ENCODE assay signal across 8 mouse cellular contexts in the genomic region with DNA sequence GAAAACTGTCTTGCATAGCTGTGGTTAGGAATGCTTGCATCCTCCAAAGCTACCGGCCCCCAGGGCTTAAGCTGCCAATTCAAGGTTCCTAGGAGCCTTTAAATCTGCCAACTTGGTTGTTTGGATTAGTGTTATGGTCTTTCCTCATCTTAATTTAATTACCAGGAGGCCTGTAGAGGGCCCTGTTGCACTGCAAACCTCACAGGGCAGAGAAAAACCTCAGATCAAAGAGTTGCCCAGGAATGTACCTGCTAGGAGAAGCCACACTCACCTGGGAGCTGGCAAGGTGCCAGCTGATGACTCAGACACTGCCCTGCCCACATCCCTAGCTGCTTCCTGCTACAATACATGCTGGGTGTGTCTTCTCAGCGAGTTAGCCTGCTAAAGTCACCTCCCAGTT. TPM values are rescaled to one million over a fixed set of nuclear protein-coding genes. Genes with fewer than 3 reads are reported as not detected.
DNase-seq lines count a peak whose midpoint lies in the region; ATAC-seq lines count a peak whose summit lies in the region.

No protein-coding gene starts in this region.

- no peak overlapping the region for H3K4me2 ChIP-seq in kidney, embryonic 16.5 days (replicated peaks; ENCODE audit: low read depth, low read length)
- no peak overlapping the region for H3K4me2 ChIP-seq in midbrain, embryonic 14.5 days (ENCODE audit: low read length)

- no peaks in the 10 kb centered on the region for H3K27me3 ChIP-seq in kidney, embryonic 16.5 days (ENCODE audit: insufficient read depth, low read length)
- no peaks in the 10 kb centered on the region for H3K27me3 ChIP-seq in midbrain, embryonic 14.5 days (ENCODE audit: control insufficient read depth, insufficient read depth, low read length)

- H3K9ac ChIP-seq in kidney, embryonic 16.5 days (replicated peaks; ENCODE audit: low read length), result no peak overlapping the region
- no peak overlapping the region for H3K9ac ChIP-seq in midbrain, embryonic 14.5 days (replicated peaks; ENCODE audit: low read length)

- WGBS in kidney, embryonic 16.5 days, result 5% methylated on average over 2 of the region's 2 CpGs
- 32% methylated on average over 2 of the region's 2 CpGs for WGBS in midbrain, embryonic 14.5 days

- no peak overlapping the region for H3K4me3 ChIP-seq in kidney, embryonic 16.5 days (ENCODE audit: low read length)
- H3K4me3 ChIP-seq in midbrain, embryonic 14.5 days (replicated peaks; ENCODE audit: low read depth, low read length), result no peak overlapping the region

- no peak for ATAC-seq in cerebellum, adult (ENCODE audit: insufficient number of reproducible peaks, low FRiP score, low TSS enrichment)
- peak; percentile 45; the same call in 1 of the 2 replicates for ATAC-seq in common myeloid progenitor, adult 5-6 weeks (replicated peaks; ENCODE audit: low read depth, poor library complexity, severe bottlenecking)
- peak; percentile 71 for ATAC-seq in kidney, embryonic 16.5 days (ENCODE audit: low FRiP score, low TSS enrichment)
- peak; percentile 50 for ATAC-seq in megakaryocyte progenitor cell, adult 5-6 weeks (replicated peaks; ENCODE audit: poor library complexity)
- ATAC-seq in midbrain, embryonic 14.5 days (ENCODE audit: low FRiP score, low TSS enrichment), result no peak

- H3K9me3 ChIP-seq in kidney, embryonic 16.5 days (ENCODE audit: low read length), result no peaks in the 10 kb centered on the region
- no peaks in the 10 kb centered on the region for H3K9me3 ChIP-seq in midbrain, embryonic 14.5 days (ENCODE audit: control insufficient read depth, low read length)

- H3K36me3 ChIP-seq in kidney, embryonic 16.5 days (ENCODE audit: insufficient read depth, low read length), result no peaks in the 10 kb centered on the region
- H3K36me3 ChIP-seq in midbrain, embryonic 14.5 days (ENCODE audit: control insufficient read depth, insufficient read depth, low read length), result no peaks in the 10 kb centered on the region

- H3K27ac ChIP-seq in kidney, embryonic 16.5 days (ENCODE audit: low read length), result no peak overlapping the region
- H3K27ac ChIP-seq in midbrain, embryonic 14.5 days (replicated peaks; ENCODE audit: low read depth, low read length), result no peak overlapping the region

- H3K4me1 ChIP-seq in kidney, embryonic 16.5 days (ENCODE audit: insufficient read depth, low read length), result peaks cover 5% of the 10 kb centered on the region; the same call in 1 of the 2 replicates
- no peaks in the 10 kb centered on the region for H3K4me1 ChIP-seq in midbrain, embryonic 14.5 days (ENCODE audit: control insufficient read depth, insufficient read depth, low read length)

- peak; percentile 1 for DNase-seq in cerebellum, adult 11-12 months
- peak; percentile 82 for DNase-seq in 416B (ENCODE audit: low read depth)
- no peak for DNase-seq in frontal cortex, postnatal 10 days (ENCODE audit: low spot score in 2 of 2)
- no peak for DNase-seq in midbrain, embryonic 14.5 days

RNA-seq across cellular contexts. Expression of a gene that starts 11.3 kb away (rescaled TPM):
- not detected in 2 replicates for total RNA-seq in common myeloid progenitor, adult 5-6 weeks (2017)
- polyA plus RNA-seq in kidney, embryonic 16.5 days (2015; fragmentation: Nextera tagmentation; extraction: Ambion mirVana), result 0.09 and 0.11 TPM in 2 replicates
- total RNA-seq in megakaryocyte progenitor cell, adult 5-6 weeks (2015), result 0.20 TPM in 1 of 2 replicates, not detected in the other
- 0.29 TPM in 1 of 2 replicates, not detected in the other for total RNA-seq in megakaryocyte progenitor cell, adult 5-6 weeks (2017)
- polyA plus RNA-seq in midbrain, embryonic 14.5 days (2014; fragmentation: Nextera tagmentation; extraction: Ambion mirVana), result 0.28 TPM in 1 of 2 replicates, not detected in the other

RNA-seq across cellular contexts. Expression of a gene that starts 35.9 kb away (rescaled TPM):
- not detected in 2 replicates for total RNA-seq in common myeloid progenitor, adult 5-6 weeks (2017)
- not detected in 2 replicates for polyA plus RNA-seq in kidney, embryonic 16.5 days (2015; fragmentation: Nextera tagmentation; extraction: Ambion mirVana)
- not detected in 2 replicates for total RNA-seq in megakaryocyte progenitor cell, adult 5-6 weeks (2015)
- total RNA-seq in megakaryocyte progenitor cell, adult 5-6 weeks (2017), result not detected in 2 replicates
- not detected in 2 replicates for polyA plus RNA-seq in midbrain, embryonic 14.5 days (2014; fragmentation: Nextera tagmentation; extraction: Ambion mirVana)

Comparison
In these comparisons a context has a peak if more than half of its experiments do, and no peak if none do; other contexts are left out.
1. DNase-seq: peak in cerebellum, adult 11-12 months (single experiment) and 416B (single experiment); none in frontal cortex, postnatal 10 days (0 of 2) and midbrain, embryonic 14.5 days (single experiment).
2. ATAC-seq: peak in common myeloid progenitor, adult 5-6 weeks (single experiment), kidney, embryonic 16.5 days (single experiment) and megakaryocyte progenitor cell, adult 5-6 weeks (single experiment); none in cerebellum, adult (single experiment) and midbrain, embryonic 14.5 days (single experiment).